Mouse (Mus musculus) liver, adult 2 months (tissue): ENCODE results near the gene Intu.

ENCODE experiments used
- CTCF ChIP-seq: fragments of 200-500 bp; IDR thresholded peaks from 2 replicates; pipeline ENCODE4 v1.5.1; 2011; ENCODE audit warnings: low read depth, low read length, control low read depth
- POLR2A ChIP-seq: fragments of 200-500 bp; IDR thresholded peaks from 2 replicates; pipeline ENCODE4 v1.6.1; 2011; ENCODE audit warnings: low read length, control low read depth; ENCODE audit not compliant: insufficient read depth; ENCODE audit errors: extremely low read depth

DNA sequence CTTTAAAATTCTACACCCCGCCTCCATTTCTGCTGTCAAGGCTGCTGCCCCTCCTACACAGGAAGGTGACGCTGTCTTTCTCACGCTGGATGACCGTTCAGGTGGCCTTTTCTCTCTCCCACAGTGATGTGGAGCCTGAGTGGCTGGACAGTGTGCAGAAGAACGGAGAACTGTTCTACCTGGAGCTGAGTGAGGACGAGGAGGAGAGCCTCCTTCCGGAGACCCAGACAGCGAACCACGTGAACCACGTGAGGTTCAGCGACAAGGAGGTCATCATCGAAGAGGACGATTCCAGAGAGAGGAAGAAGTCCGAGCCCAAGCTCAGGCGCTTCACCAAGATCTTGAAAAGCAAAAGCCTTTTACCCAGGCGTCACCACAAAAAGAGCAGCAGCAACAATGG, 122.5 kb downstream of the Intu start:
- TF ChIP-seq CTCF (no peak), POLR2A (no peak)
